Mouse (Mus musculus) bone marrow macrophage, adult 2 months (primary cell): ENCODE data around the gene Spib.

Source experiments
- CTCF ChIP-seq: IDR thresholded peaks from 2 replicates; pipeline ENCODE4 v1.5.1; 2012; ENCODE audit warnings: low read depth, mild to moderate bottlenecking, low read length, moderate library complexity
- POLR2A ChIP-seq: IDR thresholded peaks from 2 replicates; pipeline ENCODE4 v1.6.1; 2012; ENCODE audit warnings: mild to moderate bottlenecking, low read depth, low read length, borderline replicate concordance

GRCm38 (mm10) chr7:44520990-44521389, 10.9 kb downstream of the Spib start:
- TF ChIP-seq CTCF (no peak), POLR2A (no peak)
